Mouse (Mus musculus): ENCODE measurements around the gene Stx8. TPM values are rescaled to one million over a fixed set of nuclear protein-coding genes. Genes with fewer than 3 reads are reported as not detected.

Gene Stx8
- total and polyA plus RNA-seq, 3 experiments = 29.5 to 152 (median 30.9) TPM

Other genes starting within 250 kb of the Stx8 start
- gene Glp2r, start 195.0 kb upstream of the Stx8 start, total RNA-seq (2012; rRNA removed) = not detected in 2 replicates
- gene Glp2r, start 195.0 kb upstream of the Stx8 start, polyA plus RNA-seq (2012; ENCODE audit: insufficient read depth in 1 of 2, insufficient read length in 2 of 2, low read depth in 1 of 2, low replicate concordance in 2 of 2, missing spikeins in 1 of 2) = not detected
- not detected in 2 replicates for gene Gsg1l2, start 191.6 kb upstream of the Stx8 start, total RNA-seq (2012; rRNA removed)
- not detected for gene Gsg1l2, start 191.6 kb upstream of the Stx8 start, polyA plus RNA-seq (2012; ENCODE audit: insufficient read depth in 1 of 2, insufficient read length in 2 of 2, low read depth in 1 of 2, low replicate concordance in 2 of 2, missing spikeins in 1 of 2)
- gene Dhrs7c, start 168.0 kb upstream of the Stx8 start, total RNA-seq (2012; rRNA removed) = not detected in 2 replicates
- not detected for gene Dhrs7c, start 168.0 kb upstream of the Stx8 start, polyA plus RNA-seq (2012; ENCODE audit: insufficient read depth in 1 of 2, insufficient read length in 2 of 2, low read depth in 1 of 2, low replicate concordance in 2 of 2, missing spikeins in 1 of 2)
- not detected in 2 replicates for gene Usp43, start 44.0 kb upstream of the Stx8 start, total RNA-seq (2012; rRNA removed)
- gene Usp43, start 44.0 kb upstream of the Stx8 start, polyA plus RNA-seq (2012; ENCODE audit: insufficient read depth in 1 of 2, insufficient read length in 2 of 2, low read depth in 1 of 2, low replicate concordance in 2 of 2, missing spikeins in 1 of 2) = not detected
- not detected in 2 replicates for gene Cfap52, start 542 bp upstream of the Stx8 start, total RNA-seq (2012; rRNA removed)
- not detected for gene Cfap52, start 542 bp upstream of the Stx8 start, polyA plus RNA-seq (2012; ENCODE audit: insufficient read depth in 1 of 2, insufficient read length in 2 of 2, low read depth in 1 of 2, low replicate concordance in 2 of 2, missing spikeins in 1 of 2)